Mouse (Mus musculus): ENCODE results near the gene Banf1.
"Not testable (repeated sequence)": the region's sequence is repeated elsewhere in the genome, so short reads cannot be mapped to it uniquely, and the experiment has no call there.

The Banf1 gene

DNA sequence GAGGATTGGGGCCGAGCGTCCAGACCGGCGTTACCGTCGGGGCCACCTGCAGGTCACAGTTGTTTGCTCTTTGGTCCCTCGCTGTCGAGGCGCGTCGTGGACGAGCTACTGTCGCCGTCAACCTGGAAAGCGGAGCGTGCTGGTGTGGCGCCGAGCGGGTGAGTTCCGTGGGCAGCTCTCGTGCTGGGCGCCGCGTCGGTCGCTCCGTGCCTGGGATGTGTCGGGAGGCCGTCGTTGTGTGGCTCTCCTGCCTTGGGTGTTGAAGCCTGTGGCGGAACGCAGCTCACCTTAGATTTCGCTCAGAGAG, at the start of gene Banf1:
TSS of gene Banf1 (minus strand) at position 116 of the 307 bp plus-strand sequence.
- no peak for DNase-seq (ENCODE audit: low spot score in 2 of 2)

DNA sequence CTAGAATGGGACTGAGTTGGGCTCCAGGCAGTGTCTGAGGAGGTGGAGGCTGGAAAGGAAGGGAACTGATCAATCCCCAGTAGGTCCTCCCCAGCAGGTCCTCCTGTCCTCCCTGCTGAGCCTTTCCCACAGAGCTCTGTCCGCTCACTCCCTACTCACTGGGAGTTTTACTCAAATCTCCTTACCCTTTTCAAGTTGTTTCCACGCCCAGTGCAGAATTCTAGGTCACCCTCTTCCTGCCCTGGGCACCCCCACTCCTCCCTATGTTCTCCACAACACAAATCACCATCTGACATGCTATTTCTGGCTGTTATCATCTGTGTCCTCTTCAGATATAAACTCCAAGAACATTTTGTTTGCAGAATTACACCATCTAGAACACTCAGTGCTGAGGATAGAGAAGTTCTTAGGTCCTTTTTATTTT, 47.6 kb upstream of the Banf1 start:
- no peak for DNase-seq (ENCODE audit: low spot score in 2 of 2)

DNA sequence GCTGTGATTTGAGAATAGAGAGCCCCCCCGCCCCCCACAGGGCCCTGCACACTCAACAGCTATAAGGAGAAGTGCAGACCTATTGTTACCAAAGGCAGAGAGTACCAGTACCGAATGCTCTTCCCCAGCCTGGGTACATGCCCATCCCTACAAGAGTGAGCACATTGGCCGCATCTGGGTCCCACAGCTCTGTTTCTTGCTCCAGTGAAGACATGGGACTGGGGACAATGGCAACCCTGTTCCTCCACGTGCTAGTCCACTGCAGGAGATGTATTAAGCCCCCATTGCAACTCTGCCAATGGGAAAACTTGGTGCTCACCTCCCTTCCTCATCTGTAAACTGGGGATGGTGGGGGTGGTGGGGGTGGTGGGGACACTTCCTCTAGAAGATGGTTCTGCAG, 46.9 kb upstream of the Banf1 start:
- no peak for DNase-seq (ENCODE audit: low spot score in 2 of 2)

DNA sequence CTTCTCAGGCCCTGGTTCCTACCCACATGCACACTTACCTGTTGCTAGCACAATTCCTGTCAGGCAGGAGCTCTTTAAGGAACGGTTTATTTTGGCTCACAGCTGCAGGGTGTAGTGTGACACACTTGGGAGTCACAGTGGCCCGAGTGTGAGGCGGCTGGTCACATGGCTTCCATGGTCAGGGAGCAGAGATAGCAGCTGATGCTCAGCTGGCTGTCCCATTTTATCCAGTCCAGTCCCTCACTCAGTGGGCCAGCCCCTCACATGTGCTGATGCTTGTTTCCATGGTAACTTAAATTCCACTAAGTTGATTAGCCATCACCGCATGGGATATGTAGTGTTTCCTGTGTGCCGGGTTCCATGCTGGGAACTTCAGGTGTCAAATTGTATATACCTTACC, 45.0 kb upstream of the Banf1 start:
- DNase-seq (ENCODE audit: low spot score in 2 of 2): no peak

DNA sequence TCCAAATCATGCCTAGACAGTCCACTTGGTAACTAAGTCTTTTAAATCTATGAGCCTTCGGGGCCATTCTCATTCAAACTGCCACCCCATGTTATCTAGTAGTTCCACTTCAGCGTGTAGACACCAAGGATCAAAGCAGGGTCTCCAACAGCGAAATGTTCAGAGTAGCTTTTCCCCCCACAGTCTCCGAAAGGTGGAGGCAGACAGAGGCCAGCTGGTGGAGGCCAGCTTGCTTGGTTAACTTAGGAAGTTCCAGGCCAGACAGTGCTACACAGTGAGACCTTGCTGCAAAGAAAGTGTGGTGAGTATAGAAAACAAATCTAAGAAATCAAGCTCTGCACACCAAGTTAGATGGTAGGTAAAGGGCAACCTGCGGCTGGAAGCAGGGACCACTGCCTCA, 43.7 kb upstream of the Banf1 start:
- no peak for DNase-seq (ENCODE audit: low spot score in 2 of 2)

DNA sequence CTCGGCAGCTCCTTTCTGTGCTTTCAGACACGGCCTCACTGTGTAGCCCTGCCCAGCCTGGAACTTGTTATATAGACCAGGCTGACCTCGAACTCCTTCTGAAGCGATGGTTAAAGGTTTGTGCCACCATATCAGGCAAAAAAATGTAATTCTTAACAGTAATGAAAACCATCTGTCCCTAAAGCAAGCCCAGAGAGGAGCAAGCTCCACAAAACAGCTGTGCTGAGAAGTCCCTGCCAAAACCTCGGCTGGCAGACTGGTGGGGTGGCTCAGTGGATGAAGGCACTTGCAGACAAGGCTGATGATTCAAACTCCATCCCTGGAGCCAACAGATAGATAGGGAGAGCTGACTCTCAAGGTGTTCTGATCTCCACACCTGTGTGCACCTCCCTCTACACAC, 42.1 kb upstream of the Banf1 start:
- DNase-seq (ENCODE audit: low spot score in 2 of 2): no peak

DNA sequence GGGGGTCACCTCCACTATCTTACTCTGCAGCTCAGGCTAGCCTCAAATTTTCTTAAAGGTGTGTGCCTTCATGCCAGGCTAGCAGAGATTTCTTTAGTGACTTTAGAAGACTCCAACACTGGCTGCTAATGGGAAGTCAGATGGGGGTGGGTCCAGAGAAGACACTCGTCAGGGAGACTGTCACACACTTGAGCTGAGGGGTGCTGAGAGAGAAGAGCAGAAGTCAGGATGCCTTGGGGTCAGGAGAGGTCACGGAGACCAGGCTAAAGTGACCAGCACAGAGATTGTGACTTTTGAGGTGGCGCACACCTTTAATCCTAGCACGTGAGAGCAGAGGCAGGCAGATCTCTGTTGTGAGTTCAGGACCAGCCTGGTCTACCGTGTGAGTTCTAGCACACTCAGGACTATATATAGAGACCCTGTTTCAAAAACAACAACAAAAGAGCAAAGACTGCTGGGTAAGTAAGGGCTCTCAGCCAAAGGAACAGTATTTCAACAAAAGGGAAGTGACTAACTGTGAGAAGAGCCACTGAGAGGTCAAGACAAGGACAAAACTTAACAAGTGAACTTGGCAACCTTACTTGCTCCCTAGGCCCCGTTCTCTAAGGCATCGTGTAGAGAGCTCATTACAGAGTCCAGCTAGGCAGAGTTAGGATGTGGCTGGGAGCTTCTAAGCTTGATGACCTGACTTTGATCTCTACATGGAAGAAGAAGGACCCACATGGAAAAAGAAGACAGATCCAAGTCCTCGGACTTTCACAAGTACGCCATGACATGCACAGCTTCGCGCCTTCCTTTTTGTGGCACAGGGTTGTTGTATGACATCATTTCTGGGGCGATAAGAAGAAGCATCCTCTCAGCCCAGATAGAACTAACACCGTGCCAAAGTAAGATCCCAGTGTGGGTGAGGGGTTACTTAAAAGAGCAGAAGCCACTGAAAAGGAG, 41.4 kb upstream of the Banf1 start:
- DNase-seq (ENCODE audit: low spot score in 2 of 2): no peak

DNA sequence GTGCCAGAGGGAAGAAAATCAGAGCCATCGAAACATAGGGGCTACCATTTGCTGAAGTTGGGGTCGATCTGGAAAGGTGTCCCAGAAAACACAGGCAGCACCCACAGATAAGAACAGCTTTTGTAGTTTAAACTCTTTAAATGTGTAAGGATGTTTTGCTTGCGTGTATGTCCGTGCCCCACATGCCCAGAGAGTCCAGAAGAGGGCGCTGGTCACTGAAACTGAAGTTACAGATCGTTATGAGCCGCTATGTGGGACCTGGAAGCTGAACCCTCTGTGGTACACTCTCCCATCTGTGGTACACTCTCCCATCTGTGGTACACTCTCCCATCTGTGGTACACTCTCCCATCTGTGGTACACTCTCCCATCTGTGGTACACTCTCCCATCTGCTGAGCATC, 40.2 kb upstream of the Banf1 start:
- DNase-seq (ENCODE audit: low spot score in 2 of 2): peak; percentile 60 to 76

DNA sequence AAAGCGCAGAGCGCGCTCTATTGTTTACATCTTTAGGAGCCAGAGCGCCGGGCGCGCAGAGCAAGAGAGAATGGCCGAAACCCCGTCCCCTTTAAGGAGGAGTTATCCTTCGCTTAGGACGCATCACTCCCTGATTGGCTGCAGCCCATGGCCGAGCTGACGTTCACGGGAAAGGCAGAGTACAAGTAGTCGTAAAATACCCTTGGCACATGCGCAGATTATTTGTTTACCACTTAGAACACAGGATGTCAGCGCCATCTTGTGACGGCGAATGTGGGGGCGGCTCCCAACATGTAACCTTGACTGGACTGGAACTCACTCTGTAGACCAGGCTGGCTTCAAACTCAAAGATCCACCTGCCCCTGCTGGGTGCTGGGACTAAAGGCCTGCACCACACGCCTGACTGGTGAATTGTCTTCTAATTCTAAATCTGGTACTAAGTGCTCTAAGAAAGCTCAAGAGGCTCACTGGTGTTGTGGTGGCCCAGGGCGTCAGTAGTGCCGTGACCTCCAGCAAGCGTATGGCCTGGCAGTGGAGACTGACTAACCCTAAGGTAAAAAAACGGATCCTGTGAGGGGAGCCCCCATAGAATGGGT, 39.7 kb upstream of the Banf1 start:
- DNase-seq (ENCODE audit: low spot score in 2 of 2): peak; percentile 46 to 58

DNA sequence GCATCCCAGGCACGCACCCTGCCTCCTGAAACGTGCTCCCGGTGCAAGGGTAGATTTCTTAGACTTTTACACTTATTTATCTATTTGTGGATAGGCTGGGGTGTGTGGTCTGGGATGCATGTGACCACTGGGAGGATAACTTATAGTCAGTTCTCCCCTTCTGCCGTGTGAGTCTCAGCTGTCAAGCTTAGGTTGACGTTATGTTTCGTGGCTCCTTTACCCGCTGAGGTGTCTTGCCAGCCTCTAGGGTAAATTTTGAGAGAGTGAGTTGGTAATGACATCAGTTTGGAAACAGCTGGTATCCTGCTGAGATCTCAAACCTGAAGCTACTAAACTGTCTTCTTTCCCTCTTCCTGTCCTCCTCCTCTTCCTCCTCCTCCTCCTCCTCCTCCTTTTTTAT, 39.0 kb upstream of the Banf1 start:
- DNase-seq (ENCODE audit: low spot score in 2 of 2): no peak

DNA sequence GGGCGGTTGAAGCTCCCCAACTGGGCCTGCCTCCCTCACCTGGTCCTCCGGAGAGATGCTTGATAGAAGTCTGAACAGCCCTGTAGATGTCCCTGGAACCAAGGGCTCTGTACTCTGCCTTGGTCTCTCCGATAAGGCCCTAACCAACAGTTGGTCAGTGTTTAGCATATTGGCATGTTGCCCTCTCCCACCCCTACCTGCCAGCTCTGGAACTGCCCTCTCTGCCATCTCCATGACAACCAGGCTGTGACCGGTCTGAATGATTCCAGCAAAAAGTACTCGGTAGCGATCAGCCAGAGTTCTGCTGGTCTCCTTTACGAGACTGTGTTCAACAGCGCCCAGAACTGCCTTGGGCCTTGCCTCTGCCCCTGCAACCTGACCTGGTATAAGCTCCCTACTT, 35.3 kb upstream of the Banf1 start, which contains the start of gene Tsga10ip:
TSS of gene Tsga10ip (minus strand) at position 234 of the 400 bp plus-strand sequence.
- no peak for DNase-seq (ENCODE audit: low spot score in 2 of 2)

DNA sequence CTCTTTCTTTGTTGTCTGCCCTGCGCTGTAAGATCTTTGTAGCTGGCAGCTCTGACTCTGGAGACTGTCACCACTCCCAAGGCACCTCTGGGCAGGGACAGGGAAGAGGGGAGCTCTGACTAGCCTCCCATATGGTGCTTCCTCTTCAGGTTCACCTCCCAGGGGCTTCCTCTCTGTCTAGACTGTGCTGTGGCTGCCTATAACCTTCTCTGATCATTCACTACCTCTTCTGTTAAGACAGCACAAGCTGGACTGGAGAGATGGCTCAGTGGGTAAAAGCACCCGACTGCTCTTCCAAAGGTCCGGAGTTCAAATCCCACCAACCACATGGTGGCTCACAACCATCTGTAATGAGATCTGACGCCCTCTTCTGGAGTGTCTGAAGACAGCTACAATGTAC, 34.1 kb upstream of the Banf1 start:
- DNase-seq (ENCODE audit: low spot score in 2 of 2): not testable (repeated sequence)

DNA sequence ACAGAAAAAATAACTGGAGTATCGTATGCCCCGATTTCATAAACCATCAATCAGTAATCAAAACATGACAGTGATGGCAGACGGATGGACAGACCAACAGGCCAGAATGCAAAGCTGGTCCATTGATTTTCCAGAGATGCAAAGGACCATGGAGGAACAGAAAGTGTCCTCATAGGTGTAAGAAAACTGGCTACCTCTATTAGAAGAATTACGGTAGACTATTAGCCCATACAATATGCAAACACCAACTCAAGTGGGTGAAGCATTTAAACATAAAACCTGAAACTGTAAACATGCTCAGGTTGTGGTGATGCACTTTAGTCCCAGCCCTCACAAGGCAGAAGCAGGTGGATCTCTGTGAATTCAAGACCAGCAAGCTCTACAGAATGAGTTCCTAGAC, 28.4 kb upstream of the Banf1 start:
- no peak for DNase-seq (ENCODE audit: low spot score in 2 of 2)

DNA sequence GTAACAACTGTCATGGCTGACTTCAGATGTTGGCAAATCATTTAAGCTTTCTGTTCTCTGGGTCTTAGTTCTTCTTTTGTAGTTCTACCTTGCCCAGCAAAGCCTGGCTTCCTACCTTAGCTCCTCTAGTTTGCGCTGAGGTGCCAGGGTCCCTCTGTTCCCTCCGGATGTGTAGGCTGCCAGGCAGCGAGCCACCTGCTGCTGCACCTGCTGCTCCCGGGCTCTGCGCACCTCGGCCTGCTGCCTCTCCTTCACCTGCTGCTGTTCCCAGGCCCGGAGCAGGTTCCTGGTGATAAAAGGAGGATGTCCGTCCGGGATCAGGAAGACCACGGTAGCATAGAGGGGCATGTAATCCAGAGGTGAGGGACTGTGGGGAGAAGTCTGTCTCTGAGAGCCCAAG, 27.2 kb upstream of the Banf1 start:
- DNase-seq (ENCODE audit: low spot score in 2 of 2): no peak

DNA sequence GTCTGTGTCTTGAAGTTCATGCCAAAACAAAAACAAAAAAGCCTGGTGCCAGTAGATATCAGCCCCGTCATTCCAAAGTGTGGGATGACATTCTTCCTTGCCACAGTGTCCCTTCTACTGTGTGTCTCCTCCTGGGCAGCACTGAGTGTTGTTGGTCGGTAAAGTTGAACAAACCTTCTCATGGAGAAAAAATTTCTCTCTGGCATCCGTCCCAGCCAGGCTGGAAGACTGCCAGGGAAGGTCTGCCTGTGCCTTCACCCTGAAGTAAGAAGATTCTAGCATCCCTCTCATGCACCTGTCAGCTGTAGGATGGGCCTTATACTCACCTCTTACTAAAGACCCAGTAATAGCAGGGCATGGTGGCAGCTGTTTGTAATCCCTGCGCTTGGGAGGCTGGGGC, 25.9 kb upstream of the Banf1 start:
- no peak for DNase-seq (ENCODE audit: low spot score in 2 of 2)

DNA sequence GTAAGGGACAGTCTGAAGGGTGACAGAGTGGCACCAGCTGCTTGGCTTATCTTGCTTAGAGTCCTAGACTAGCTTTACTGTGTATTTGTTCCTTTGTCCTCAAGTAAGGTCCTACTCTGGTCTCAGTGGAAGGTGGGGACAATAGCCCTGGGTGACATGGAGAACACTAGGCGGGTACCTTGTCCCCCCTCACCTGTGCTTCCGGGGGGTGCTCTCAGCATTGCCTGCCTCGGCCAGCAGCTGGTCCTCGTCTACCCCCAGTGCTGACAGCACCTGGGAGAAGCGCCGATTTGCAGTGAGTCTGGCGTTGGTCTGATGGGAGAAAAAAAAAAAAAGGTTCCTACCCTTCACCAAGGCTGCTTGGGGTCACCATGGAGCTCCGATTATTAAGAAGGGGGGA, 23.4 kb upstream of the Banf1 start:
- DNase-seq (ENCODE audit: low spot score in 2 of 2): no peak

DNA sequence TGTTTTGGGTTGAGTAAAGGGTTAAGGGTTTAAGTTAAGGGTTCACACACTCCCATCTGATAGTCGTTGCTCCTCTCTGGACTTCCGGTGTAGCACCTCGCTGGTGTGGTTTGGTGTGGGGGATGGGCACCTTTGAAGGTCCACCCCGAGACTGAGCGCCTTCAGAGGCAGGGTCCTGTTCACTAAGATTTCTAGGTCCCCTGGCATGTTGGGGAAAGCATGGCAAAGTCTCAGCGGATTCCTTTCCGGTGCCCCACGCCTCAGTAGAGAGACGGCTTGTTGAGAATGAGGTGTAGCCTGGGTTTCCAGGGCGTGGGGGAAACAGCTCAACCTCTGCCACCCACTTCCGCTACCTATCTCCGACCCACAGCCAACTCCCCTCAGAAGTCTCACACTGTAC, 22.7 kb upstream of the Banf1 start:
- DNase-seq (ENCODE audit: low spot score in 2 of 2): peak; percentile 84

DNA sequence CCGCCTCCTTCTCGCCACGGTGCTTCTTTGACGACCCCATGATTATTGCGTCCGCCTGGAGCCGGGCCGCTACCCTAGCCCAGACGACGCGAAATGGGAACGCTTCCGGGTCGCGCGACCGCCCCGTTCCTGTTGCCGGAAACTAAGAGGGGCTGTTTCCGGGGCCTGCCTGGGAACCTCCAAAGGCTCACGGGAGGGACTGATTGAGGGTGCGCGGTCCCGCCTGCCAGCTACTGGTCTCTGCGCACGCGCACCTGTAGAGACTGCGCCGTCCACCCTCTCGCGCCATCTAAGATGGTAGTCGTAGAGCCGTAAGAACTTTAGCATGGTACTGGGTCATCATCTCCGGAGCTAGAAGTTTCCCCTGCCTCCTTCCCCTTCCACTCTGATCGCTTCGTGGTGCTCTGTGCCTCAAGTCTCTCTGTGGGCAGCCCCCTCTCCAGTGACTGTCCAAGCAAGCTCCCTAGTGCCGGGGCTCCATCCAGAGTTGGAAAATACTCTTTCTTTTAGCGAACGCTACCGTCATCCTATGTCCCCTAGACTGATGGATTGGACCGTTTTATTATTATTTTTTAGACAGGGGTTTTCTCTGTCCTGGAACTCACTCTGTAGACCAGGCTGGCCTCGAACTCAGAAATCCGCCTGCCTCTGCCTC, 21.7 kb upstream of the Banf1 start, which contains the start of gene Sart1:
TSS of gene Sart1 (minus strand) at position 116 of the 655 bp plus-strand sequence.
- peak; percentile 96 for DNase-seq (ENCODE audit: low spot score in 2 of 2)

DNA sequence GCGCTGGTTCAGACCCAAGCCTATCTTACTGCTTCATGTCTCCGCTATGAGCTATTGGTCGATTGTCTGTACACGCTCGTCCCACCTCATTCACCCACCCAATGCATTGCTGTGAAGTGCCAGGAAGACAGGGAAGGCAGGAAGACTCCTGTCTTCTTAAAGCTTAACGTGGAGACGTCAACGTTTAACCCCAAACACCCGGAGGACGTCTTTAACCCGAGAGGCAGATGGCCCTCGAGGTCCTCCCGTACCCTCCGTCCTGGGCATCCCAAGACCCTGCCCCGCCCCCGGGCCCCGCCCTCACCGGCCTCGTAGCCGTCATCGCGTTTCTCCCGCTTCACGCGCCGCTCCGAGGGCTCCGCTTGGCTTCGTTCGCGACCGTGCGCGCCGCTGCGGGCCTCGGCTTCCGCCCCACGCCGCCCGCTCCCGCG, 21.1 kb upstream of the Banf1 start:
- DNase-seq (ENCODE audit: low spot score in 2 of 2): peak in 1 of 2 experiments; percentile 43

DNA sequence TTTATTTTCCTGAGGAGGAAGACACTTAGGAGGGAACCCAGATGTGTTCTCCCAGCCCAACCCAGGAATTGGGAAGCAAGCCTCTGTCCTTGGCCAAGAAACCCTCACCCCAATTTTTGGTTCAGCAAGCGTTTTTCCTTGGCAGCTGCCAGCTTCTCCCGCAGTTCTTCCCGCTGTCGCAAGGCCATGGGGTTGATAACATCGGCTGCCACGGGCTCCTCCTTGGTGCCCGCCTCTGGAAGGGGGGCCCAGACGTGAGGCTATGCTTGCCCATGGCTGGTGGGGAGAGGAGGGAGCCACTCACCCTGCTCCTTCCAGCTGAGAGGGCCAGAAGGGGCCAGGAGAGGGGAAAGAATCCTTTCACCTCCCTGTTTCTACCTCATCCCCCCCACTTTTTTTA, 17.7 kb upstream of the Banf1 start:
- DNase-seq (ENCODE audit: low spot score in 2 of 2): no peak

DNA sequence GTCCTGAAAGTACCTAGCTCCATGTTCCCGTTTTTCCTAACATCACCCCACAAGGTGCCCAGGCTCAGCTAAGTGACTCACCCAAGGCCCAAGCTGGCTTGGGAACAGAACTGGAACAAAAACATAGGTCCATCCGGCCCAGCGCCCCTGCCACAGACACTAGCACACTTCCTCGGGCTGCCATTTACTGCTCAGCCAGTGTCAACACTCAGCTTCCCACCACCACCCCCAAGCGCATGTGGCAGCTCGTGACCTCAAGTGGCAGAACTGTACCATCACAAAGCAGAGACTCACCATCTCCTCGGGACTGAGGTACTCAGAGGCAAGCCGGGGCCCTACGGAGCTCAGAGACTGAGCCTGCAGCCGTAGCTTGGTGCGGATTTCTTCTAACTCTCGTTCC, 16.4 kb upstream of the Banf1 start:
- DNase-seq (ENCODE audit: low spot score in 2 of 2): no peak

DNA sequence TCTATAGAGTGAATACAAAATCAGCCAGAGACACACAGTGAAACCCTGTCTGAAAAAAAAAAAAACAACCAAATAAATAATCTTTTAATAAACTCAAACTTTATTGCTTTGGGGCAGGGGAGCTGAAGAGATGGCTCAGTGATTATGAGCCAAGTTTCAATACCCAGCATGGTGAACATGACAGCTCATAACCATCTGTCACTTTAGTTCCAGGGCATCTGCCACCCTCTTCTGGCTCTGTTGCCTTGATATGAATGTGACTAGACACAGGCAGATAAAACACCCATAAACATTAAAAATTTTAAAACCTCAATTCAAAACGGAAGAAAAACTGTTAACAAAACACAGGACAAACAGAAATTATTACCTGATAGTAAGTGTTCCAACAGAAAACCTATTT, 10.5 kb upstream of the Banf1 start:
- DNase-seq (ENCODE audit: low spot score in 2 of 2): no peak

DNA sequence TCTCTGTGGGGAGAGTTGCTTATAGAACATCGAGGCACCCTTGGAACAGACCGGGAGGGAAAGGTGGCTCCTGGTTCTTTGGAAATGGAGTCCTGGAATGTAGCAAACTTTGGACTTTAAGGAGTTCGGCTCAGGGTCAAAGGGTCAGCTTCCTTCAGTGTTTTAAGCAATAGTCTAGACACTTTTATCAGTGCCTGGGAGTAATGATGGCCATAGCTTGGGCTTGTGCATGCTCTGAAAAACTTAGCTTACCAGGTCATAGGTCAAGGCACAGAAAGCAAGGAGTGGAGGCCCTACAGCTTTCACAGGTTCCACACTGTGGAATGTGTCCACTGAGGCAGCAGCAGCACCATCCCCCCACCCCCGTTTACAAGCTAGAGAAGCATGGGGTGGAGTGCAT, 7.8 kb upstream of the Banf1 start:
- no peak for DNase-seq (ENCODE audit: low spot score in 2 of 2)

All from spleen, postnatal 36 days (tissue).